ENCODE assay signal across 9 mouse cellular contexts in genomic region chr2:49745094-49745781, GRCm38 (mm10). TPM values are rescaled to one million over a fixed set of nuclear protein-coding genes. Genes with fewer than 3 reads are reported as not detected.
DNase-seq lines count a peak whose midpoint lies in the region; ATAC-seq lines count a peak whose summit lies in the region.
"Had no signal": no experiment of that assay in that cellular context is flagged by ENCODE, and none has a peak within 500 bp of the region (broad histone marks: within the 10 kb centered on the region; RNA-seq: fewer than 3 reads in every experiment).

No protein-coding gene starts in this region.

- 70% methylated on average over 14 of the region's 14 CpGs for WGBS in liver, embryonic 11.5 days
- 59% methylated on average over 14 of the region's 14 CpGs for WGBS in forebrain, embryonic 15.5 days
- 52% methylated on average over 14 of the region's 14 CpGs for WGBS in neural tube, embryonic 14.5 days

- no peaks in the 10 kb centered on the region for H3K9me3 ChIP-seq in liver, embryonic 11.5 days (ENCODE audit: control insufficient read depth, low read length)
- H3K9me3 ChIP-seq in forebrain, embryonic 15.5 days, result no peaks in the 10 kb centered on the region
- no peaks in the 10 kb centered on the region for H3K9me3 ChIP-seq in neural tube, embryonic 14.5 days (ENCODE audit: control insufficient read depth, low read length)

- H3K27me3 ChIP-seq in liver, embryonic 11.5 days (replicated peaks; ENCODE audit: control insufficient read depth, insufficient read depth, low read length), result no peaks in the 10 kb centered on the region
- no peaks in the 10 kb centered on the region for H3K27me3 ChIP-seq in forebrain, embryonic 15.5 days
- no peaks in the 10 kb centered on the region for H3K27me3 ChIP-seq in neural tube, embryonic 14.5 days (ENCODE audit: control insufficient read depth, insufficient read depth, low read length)

- no peaks in the 10 kb centered on the region for H3K4me1 ChIP-seq in liver, embryonic 11.5 days (replicated peaks; ENCODE audit: control insufficient read depth, insufficient read depth, low read length)
- H3K4me1 ChIP-seq in forebrain, embryonic 15.5 days, result peaks cover 43% of the 10 kb centered on the region
- H3K4me1 ChIP-seq in neural tube, embryonic 14.5 days (ENCODE audit: control insufficient read depth, insufficient read depth, low read length), result peaks cover 34% of the 10 kb centered on the region

- no peak overlapping the region for H3K4me2 ChIP-seq in liver, embryonic 11.5 days
- no peak overlapping the region for H3K4me2 ChIP-seq in forebrain, embryonic 15.5 days (replicated peaks)
- no peak overlapping the region for H3K4me2 ChIP-seq in neural tube, embryonic 14.5 days (ENCODE audit: low read depth, low read length)

- ATAC-seq in liver, embryonic 11.5 days (replicated peaks; ENCODE audit: low FRiP score), result 0 out of 2 replicates have a peak, but pooled peaks have one; percentile 28
- ATAC-seq in forebrain, embryonic 15.5 days (replicated peaks), result no peak; the same call in 1 of the 2 replicates
- 0 out of 2 replicates have a peak, but pooled peaks have one; percentile 16 for ATAC-seq in neural tube, embryonic 14.5 days (ENCODE audit: low read depth)

- no peak overlapping the region for H3K4me3 ChIP-seq in liver, embryonic 11.5 days (ENCODE audit: low read depth, low read length)
- no peak overlapping the region for H3K4me3 ChIP-seq in forebrain, embryonic 15.5 days
- H3K4me3 ChIP-seq in neural tube, embryonic 14.5 days (ENCODE audit: low read depth, low read length), result no peak overlapping the region

- no peaks in the 10 kb centered on the region for H3K36me3 ChIP-seq in liver, embryonic 11.5 days (ENCODE audit: control insufficient read depth, insufficient read depth, low read length)
- peaks cover 56% of the 10 kb centered on the region; the same call in 1 of the 2 replicates for H3K36me3 ChIP-seq in forebrain, embryonic 15.5 days
- peaks cover 39% of the 10 kb centered on the region for H3K36me3 ChIP-seq in neural tube, embryonic 14.5 days (ENCODE audit: control insufficient read depth, insufficient read depth, low read length)

- H3K9ac ChIP-seq in liver, embryonic 11.5 days (ENCODE audit: low read depth, low read length), result no peak overlapping the region
- H3K9ac ChIP-seq in forebrain, embryonic 15.5 days (replicated peaks), result no peak overlapping the region
- no peak overlapping the region for H3K9ac ChIP-seq in neural tube, embryonic 14.5 days (replicated peaks; ENCODE audit: low read depth, low read length)

- H3K27ac ChIP-seq in liver, embryonic 11.5 days (ENCODE audit: low read depth, low read length), result no peak overlapping the region
- peak overlapping the region; percentile 66 for H3K27ac ChIP-seq in forebrain, embryonic 15.5 days (replicated peaks)
- peak overlapping the region; percentile 55 for H3K27ac ChIP-seq in neural tube, embryonic 14.5 days (ENCODE audit: low read depth, low read length)

- DNase-seq in adrenal gland, postnatal 25 days, result peak; percentile 23
- DNase-seq in adrenal gland, postnatal 4 days (ENCODE audit: low spot score in 2 of 2), result no peak
- DNase-seq in liver, embryonic 11.5 days (ENCODE audit: low spot score), result no peak
- no peak for DNase-seq in liver
- no peak for DNase-seq in thymus, adult 18-20 months
- DNase-seq in urinary bladder, postnatal 4 days (ENCODE audit: low spot score in 2 of 2), result no peak
- DNase-seq: lung, postnatal 10 days had no signal

RNA-seq across cellular contexts. Expression of gene Lypd6b, which starts 42.2 kb away (rescaled TPM):
- total RNA-seq in adrenal gland, postnatal 25 days (2021), result 1.2 and 1.9 TPM in 2 replicates
- total RNA-seq in adrenal gland, postnatal 4 days (2021), result 1 to 10 TPM in 1 of 2 experiments, under 1 TPM in 1; 0.23 to 1.6 TPM
- 0.47 and 0.48 TPM in 2 replicates for polyA plus RNA-seq in liver, embryonic 11.5 days (2014; fragmentation: Nextera tagmentation; extraction: Ambion mirVana)
- polyA plus RNA-seq in forebrain, embryonic 15.5 days (2015; fragmentation: Nextera tagmentation; extraction: Ambion mirVana), result 10.7 and 11.3 TPM in 2 replicates
- 14.1 and 24.6 TPM in 2 replicates for polyA plus RNA-seq in neural tube, embryonic 14.5 days (2014; fragmentation: Nextera tagmentation; extraction: Ambion mirVana)
